Mouse (Mus musculus) ES-E14 (cell line): ENCODE data around the gene She.

Source experiments
- MAFK ChIP-seq: IDR thresholded peaks from 2 replicates; pipeline ENCODE4 v1.6.1; 2014; ENCODE audit warnings: mild to moderate bottlenecking, low read depth, low read length, inconsistent platforms; ENCODE audit not compliant: insufficient read depth
- ZC3H11A ChIP-seq: IDR thresholded peaks from 2 replicates; pipeline ENCODE4 v1.6.1; 2012; ENCODE audit warnings: low read depth, mild to moderate bottlenecking, inconsistent platforms, low read length, borderline replicate concordance

DNA sequence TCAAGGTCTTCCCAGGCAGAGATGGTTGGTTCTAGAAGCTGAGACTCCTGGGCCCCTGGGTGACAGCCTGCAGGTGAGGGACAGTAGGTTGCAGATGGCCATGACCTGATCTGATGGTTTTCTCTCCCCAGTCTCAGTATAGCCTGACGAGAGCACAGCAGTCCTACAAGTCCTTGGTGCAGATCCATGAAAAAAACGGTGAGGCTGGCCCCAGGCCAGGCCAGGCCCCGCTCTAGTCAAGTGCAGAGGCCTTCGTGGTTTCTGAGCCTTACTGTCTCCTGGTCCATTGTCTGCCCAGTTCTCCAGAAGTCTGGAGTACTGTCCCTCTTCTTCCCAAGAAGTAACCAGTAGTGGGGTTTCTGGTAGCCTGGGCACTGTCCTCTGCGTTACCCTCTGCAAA, 49.5 kb upstream of the She start:
- TF ChIP-seq MAFK: no peak
- TF ChIP-seq ZC3H11A: no peak
